Mouse (Mus musculus) CH12.LX (cell line): ENCODE results near the gene Atp6v1g2. TPM values are rescaled to one million over a fixed set of nuclear protein-coding genes. Genes with fewer than 3 reads are reported as not detected.
A peak's percentile ranks its signal among the peaks of the same experiment; 100 is the strongest.

Source experiments
- DNase-seq: peaks from one replicate; pipeline ENCODE4 v3.0.0-alpha.2; 2013; ENCODE audit errors: extremely low read depth
- H3K27ac ChIP-seq: 2 replicates; pipeline ENCODE4 v1.5.1; 2012; ENCODE audit warnings: low read depth, mild to moderate bottlenecking, control low read depth, moderate library complexity; ENCODE audit not compliant: insufficient read depth
- H3K27me3 ChIP-seq: replicated peaks from 2 replicates; pipeline ENCODE3; 2012; ENCODE audit warnings: inconsistent platforms
- H3K36me3 ChIP-seq, 2 experiments: replicated peaks in 1 of 2; 2 replicates each; pipeline versions ENCODE3 to v1.6.1; 2012; ENCODE audit warnings: inconsistent platforms in 1 of 2, low read length in 1 of 2, mild to moderate bottlenecking in 1 of 2, mixed read lengths in 1 of 2, moderate library complexity in 1 of 2; ENCODE audit not compliant: control insufficient read depth in 1 of 2, insufficient read depth in 1 of 2
- H3K4me1 ChIP-seq, 2 experiments: 2 replicates each; pipeline ENCODE4 v1.6.1; 2012; ENCODE audit warnings: inconsistent platforms in 1 of 2, moderate library complexity in 1 of 2; ENCODE audit not compliant: insufficient read depth in 2 of 2, control insufficient read depth in 1 of 2
- H3K4me2 ChIP-seq: 2 replicates; pipeline ENCODE4 v1.6.1; 2012; ENCODE audit warnings: low read depth, mild to moderate bottlenecking, control low read depth; ENCODE audit not compliant: poor library complexity, insufficient read depth, severe bottlenecking
- H3K4me3 ChIP-seq, 3 experiments: fragments of 150-350 bp in 1 of 3; sonication (generic) in 1 of 3; replicated peaks in 1 of 3; 2 replicates each; pipeline versions ENCODE3 to v1.5.1; 2011 to 2012; ENCODE audit warnings: low read depth in 2 of 3, low read length in 2 of 3, mild to moderate bottlenecking in 2 of 3, moderate library complexity in 2 of 3, control low read depth in 1 of 3, improper control_type of control experiment in 1 of 3, inconsistent platforms in 1 of 3, mixed read lengths in 1 of 3; ENCODE audit not compliant: poor library complexity in 1 of 3
- H3K79me2 ChIP-seq: replicated peaks from 2 replicates; pipeline ENCODE4 v1.6.1; 2012; ENCODE audit warnings: mild to moderate bottlenecking, moderate library complexity; ENCODE audit not compliant: control insufficient read depth, poor library complexity, insufficient read depth, severe bottlenecking; ENCODE audit errors: extremely low read depth
- H3K9ac ChIP-seq: 2 replicates; pipeline ENCODE4 v1.6.1; 2012; ENCODE audit warnings: low read depth, mild to moderate bottlenecking, control low read depth, moderate library complexity; ENCODE audit not compliant: insufficient read depth
- H3K9me3 ChIP-seq: replicated peaks from 2 replicates; pipeline ENCODE3; 2012; ENCODE audit warnings: low read length, inconsistent platforms, mixed read lengths
- CHD1 ChIP-seq: IDR thresholded peaks from 2 replicates; pipeline ENCODE4 v1.6.1; 2012; ENCODE audit warnings: low read depth, low read length, improper control_type of control experiment, inconsistent platforms
- CHD2 ChIP-seq: IDR thresholded peaks from 2 replicates; pipeline ENCODE4 v1.6.1; 2011; ENCODE audit warnings: low read length, improper control_type of control experiment
- CTCF ChIP-seq, 2 experiments: IDR thresholded peaks in 1 of 2; conservative IDR thresholded peaks in 1 of 2; 2 replicates each; pipeline ENCODE4 v1.5.1; 2011 to 2012; ENCODE audit warnings: low read depth in 2 of 2, low read length in 2 of 2, improper control_type of control experiment in 1 of 2, inconsistent platforms in 1 of 2, mild to moderate bottlenecking in 1 of 2, moderate library complexity in 1 of 2
- E2F4 ChIP-seq: IDR thresholded peaks from 2 replicates; pipeline ENCODE4 v1.6.1; 2011; ENCODE audit warnings: low read depth, low read length, improper control_type of control experiment; ENCODE audit not compliant: insufficient replicate concordance
- ELF1 ChIP-seq: IDR thresholded peaks from 2 replicates; pipeline ENCODE4 v1.6.1; 2014; ENCODE audit warnings: low read depth, mild to moderate bottlenecking, inconsistent platforms, low read length, improper control_type of control experiment
- EP300 ChIP-seq: IDR thresholded peaks from 2 replicates; pipeline ENCODE4 v1.6.1; 2011; ENCODE audit warnings: low read length, improper control_type of control experiment
- ETS1 ChIP-seq: conservative IDR thresholded peaks from 2 replicates; pipeline ENCODE4 v1.6.1; 2012; ENCODE audit warnings: low read depth, mild to moderate bottlenecking, inconsistent platforms, low read length, improper control_type of control experiment, moderate library complexity
- GABPA ChIP-seq: IDR thresholded peaks from 2 replicates; pipeline ENCODE4 v1.6.1; 2012; ENCODE audit warnings: low read depth, low read length, improper control_type of control experiment, inconsistent platforms; ENCODE audit not compliant: insufficient replicate concordance
- JUN ChIP-seq: IDR thresholded peaks from 2 replicates; pipeline ENCODE4 v1.6.1; 2011; ENCODE audit warnings: low read depth, mild to moderate bottlenecking, low read length, improper control_type of control experiment, moderate library complexity; ENCODE audit not compliant: insufficient read depth
- JUND ChIP-seq: conservative IDR thresholded peaks from 2 replicates; pipeline ENCODE4 v1.6.1; 2011; ENCODE audit warnings: low read depth, low read length, improper control_type of control experiment
- MAFK ChIP-seq: IDR thresholded peaks from 2 replicates; pipeline ENCODE4 v1.6.1; 2011; ENCODE audit warnings: low read length, improper control_type of control experiment; ENCODE audit not compliant: insufficient replicate concordance
- MAX ChIP-seq: IDR thresholded peaks from 2 replicates; pipeline ENCODE4 v1.6.1; 2011; ENCODE audit warnings: low read length, improper control_type of control experiment
- MAZ ChIP-seq: IDR thresholded peaks from 2 replicates; pipeline ENCODE4 v1.6.1; 2012; ENCODE audit warnings: low read depth, mild to moderate bottlenecking, inconsistent platforms, low read length, improper control_type of control experiment, moderate library complexity
- MEF2A ChIP-seq: IDR thresholded peaks from 2 replicates; pipeline ENCODE4 v1.6.1; 2014; ENCODE audit warnings: low read depth, mild to moderate bottlenecking, inconsistent platforms, low read length, improper control_type of control experiment, borderline replicate concordance
- NELFE ChIP-seq: IDR thresholded peaks from 2 replicates; pipeline ENCODE4 v1.6.1; 2011; ENCODE audit warnings: low read depth, low read length, improper control_type of control experiment
- NRF1 ChIP-seq: IDR thresholded peaks from 2 replicates; pipeline ENCODE4 v1.6.1; 2014; ENCODE audit warnings: low read depth, mild to moderate bottlenecking, inconsistent platforms, low read length, improper control_type of control experiment, moderate library complexity
- PAX5 ChIP-seq: IDR thresholded peaks from 2 replicates; pipeline ENCODE4 v1.6.1; 2012; ENCODE audit warnings: low read length, inconsistent platforms, mixed read lengths
- POLR2A ChIP-seq: IDR thresholded peaks from 2 replicates; pipeline ENCODE4 v1.6.1; 2011; ENCODE audit warnings: low read depth, mild to moderate bottlenecking, improper control_type of control experiment, low read length
- RAD21 ChIP-seq: IDR thresholded peaks from 2 replicates; pipeline ENCODE4 v1.6.1; 2011; ENCODE audit warnings: low read depth, mild to moderate bottlenecking, low read length, improper control_type of control experiment, moderate library complexity
- RCOR1 ChIP-seq: conservative IDR thresholded peaks from 2 replicates; pipeline ENCODE4 v1.6.1; 2012; ENCODE audit warnings: low read depth, mild to moderate bottlenecking, inconsistent platforms, low read length, improper control_type of control experiment
- SMC3 ChIP-seq: IDR thresholded peaks from 2 replicates; pipeline ENCODE4 v1.6.1; 2011; ENCODE audit warnings: low read depth, low read length, improper control_type of control experiment
- TBP ChIP-seq: conservative IDR thresholded peaks from 2 replicates; pipeline ENCODE4 v1.6.1; 2011; ENCODE audit warnings: low read depth, low read length, improper control_type of control experiment
- TCF12 ChIP-seq: IDR thresholded peaks from 2 replicates; pipeline ENCODE4 v1.6.1; 2014; ENCODE audit warnings: low read depth, mild to moderate bottlenecking, inconsistent platforms, low read length, improper control_type of control experiment
- UBTF ChIP-seq: IDR thresholded peaks from 2 replicates; pipeline ENCODE4 v1.6.1; 2012; ENCODE audit warnings: low read depth, mild to moderate bottlenecking, inconsistent platforms, low read length, improper control_type of control experiment, moderate library complexity
- USF1 ChIP-seq: IDR thresholded peaks from 2 replicates; pipeline ENCODE4 v1.6.1; 2014; ENCODE audit warnings: low read depth, mild to moderate bottlenecking, inconsistent platforms, low read length, improper control_type of control experiment
- USF2 ChIP-seq: conservative IDR thresholded peaks from 2 replicates; pipeline ENCODE4 v1.6.1; 2011; ENCODE audit warnings: low read depth, low read length, improper control_type of control experiment
- ZKSCAN1 ChIP-seq: IDR thresholded peaks from 2 replicates; pipeline ENCODE4 v1.6.1; 2012; ENCODE audit warnings: low read depth, inconsistent platforms, low read length, improper control_type of control experiment, borderline replicate concordance
- ZMIZ1 ChIP-seq: IDR thresholded peaks from 2 replicates; pipeline ENCODE4 v1.6.1; 2012; ENCODE audit warnings: low read depth, mild to moderate bottlenecking, inconsistent platforms, low read length, improper control_type of control experiment
- dilution Hi-C: fragments of 300-500 bp; cut with MboI; formaldehyde crosslinking; loops from 2 replicates; pipeline ENCODE4 v1.14.3; 2020; ENCODE audit warnings: low sequenced_read_pairs; ENCODE audit not compliant: extremely low pct_unique_long_range_greater_than_20kb, extremely low pct_ligation_motif_present
- in situ Hi-C: fragments of 300-500 bp; cut with MboI; formaldehyde crosslinking; loops from 3 replicates; pipeline ENCODE4 v1.14.3; 2019; ENCODE audit warnings: low sequenced_read_pairs, low pct_ligation_motif_present, low pct_unique_long_range_greater_than_20kb, mixed read lengths
- polyA plus RNA-seq: library from polyadenylated mRNA; unstranded; fragments of >175 nt; gene quantifications from 2 replicates; pipeline ENCODE4 v1.2.1, GENCODE M21; 2012; ENCODE audit warnings: low read depth; ENCODE audit not compliant: insufficient read length
- total RNA-seq, 2 experiments: library from RNA; depleted of rRNA; stranded (reverse); fragments of 300-350 nt in 1 of 2; fragments of >200 nt in 1 of 2; gene quantifications; 2 replicates each; pipeline ENCODE4 v1.2.3; 2012 to 2014

Atp6v1g2 gene
- total and polyA plus RNA-seq, 3 experiments = 0.23 to 1.4 (median 0.76) TPM

DNA sequence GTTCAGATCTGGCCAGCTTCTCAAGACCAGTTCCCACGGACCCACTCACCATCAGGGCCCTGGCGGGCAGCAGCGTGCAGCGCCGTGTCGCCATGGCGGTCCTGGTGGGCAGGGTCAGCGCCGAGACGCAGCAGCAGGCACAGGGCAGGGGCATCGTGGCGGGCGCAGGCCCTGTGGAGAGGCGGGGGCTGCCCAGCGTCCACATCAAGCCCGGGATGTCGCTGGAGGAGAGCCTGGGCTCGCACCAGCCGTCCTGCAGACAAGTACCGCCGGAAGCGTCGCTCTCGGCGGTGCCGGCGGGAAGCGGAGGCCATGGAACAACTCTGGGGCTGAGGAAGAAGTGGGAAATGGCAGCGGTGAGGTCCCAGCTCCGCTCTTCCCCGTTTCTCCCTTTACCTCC lies 1.4 kb downstream of the Atp6v1g2 start:
- Histone ChIP-seq H3K27me3 (no peaks in the 10 kb centered on the region), H3K27ac (peak overlapping the region; percentile 95), H3K4me3 (peak overlapping the region; percentile 67 to 100 (median 86)), H3K79me2 (peaks cover 29% of the 10 kb centered on the region), H3K9ac (peak overlapping the region; percentile 99), H3K36me3 (peaks cover 11 to 42% of the 10 kb centered on the region in 2 experiments), H3K4me2 (peak overlapping the region; percentile 57; the same call in 1 of the 2 replicates), H3K4me1 (peaks cover 14 to 51% of the 10 kb centered on the region in 2 experiments), H3K9me3 (no peaks in the 10 kb centered on the region)
- no peak for DNase-seq
- in situ Hi-C loops (loop anchor here (5.0 to 10.0 kb wide), 3 partner anchors 63 to 220 kb away; partner anchors contain the start of genes Ly6g5b and Vwa7), dilution Hi-C loops (no loop called here)
- TF ChIP-seq MEF2A = no peak
- no peak for TF ChIP-seq ZKSCAN1
- 0 out of 2 replicates have a peak, but pooled peaks have one; percentile 15 for TF ChIP-seq TCF12
- no peak for TF ChIP-seq GABPA
- no peak for TF ChIP-seq POLR2A
- TF ChIP-seq UBTF = 0 out of 2 replicates have a peak, but pooled peaks have one; percentile 64

DNA sequence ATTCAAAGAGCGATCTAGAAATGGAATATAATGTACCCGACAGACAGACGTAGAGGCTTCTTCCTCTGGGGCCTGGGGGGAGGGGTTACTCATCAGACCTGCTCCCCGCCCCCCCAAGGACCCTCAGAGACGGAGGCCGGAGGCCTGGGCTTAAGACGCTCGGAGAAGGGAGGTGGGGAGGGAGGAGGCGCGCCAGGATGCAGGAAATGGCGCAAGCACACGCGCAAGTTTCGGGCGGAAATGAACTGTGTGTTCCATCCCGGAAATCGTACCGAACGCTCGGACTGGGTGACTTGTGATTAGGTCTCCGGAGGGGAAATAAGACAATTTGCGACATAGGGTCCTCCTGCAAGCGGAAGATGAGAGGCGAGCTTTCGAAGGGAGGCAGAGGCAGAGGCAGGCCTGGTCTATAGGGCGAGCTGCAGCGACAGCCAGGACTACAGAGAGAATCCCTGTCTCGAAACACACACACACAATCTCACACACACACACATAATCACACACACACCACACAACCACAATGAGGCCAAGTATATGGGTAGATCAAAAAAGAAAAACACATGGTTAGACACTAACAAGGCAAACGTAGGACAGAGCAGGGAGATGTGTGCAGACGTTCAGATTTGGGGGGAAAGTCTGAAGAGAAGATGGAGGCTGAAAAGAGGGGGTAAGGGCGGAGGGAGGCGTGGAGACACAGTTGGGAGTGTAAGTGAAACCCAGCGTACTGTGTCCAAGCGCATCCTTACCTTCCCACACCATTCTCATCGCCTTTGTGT lies 2.3 kb downstream of the Atp6v1g2 start, which contains the start of gene Nfkbil1:
TSS of gene Nfkbil1 (minus strand) at position 179 of the 776 bp plus-strand sequence.
- H3K36me3 ChIP-seq = peaks cover 5 to 35% of the 10 kb centered on the region in 2 experiments
- dilution Hi-C loops = no loop called here
- TF ChIP-seq ZMIZ1 (peak; percentile 75), RAD21 (no peak), GABPA (peak; percentile 17; the same call in 1 of the 2 replicates), E2F4 (peak; percentile 46; the same call in 1 of the 2 replicates), ZKSCAN1 (no peak; the same call in 1 of the 2 replicates), JUN (peak; percentile 7; the same call in 1 of the 2 replicates), UBTF (peak; percentile 86; the same call in 1 of the 2 replicates), MAZ (peak; percentile 97), MAX (peak; percentile 84), NELFE (peak; percentile 65; the same call in 1 of the 2 replicates), MAFK (no peak), MEF2A (peak; percentile 77; the same call in 1 of the 2 replicates), TBP (peak; percentile 92), SMC3 (peak; percentile 26), CTCF (conservative IDR thresholded peaks at IDR 0.05 in 1 of 2, IDR thresholded peaks at IDR 0.05 in 1 of 2; ENCODE audit: low read depth in 2 of 2, low read length in 2 of 2) (no peak), USF2 (no peak), RCOR1 (no peak; the same call in 1 of the 2 replicates), ELF1 (peak; percentile 97), CHD2 (peak; percentile 90), CHD1 (peak; percentile 88; the same call in 1 of the 2 replicates), USF1 (no peak), EP300 (no peak), ETS1 (peak; percentile 3), NRF1 (peak; percentile 71), JUND (0 out of 2 replicates have a peak, but pooled peaks have one; percentile 33), POLR2A (peak; percentile 72), PAX5 (no peak)

More for the DNA sequence above, 2.3 kb downstream of the Atp6v1g2 start, which contains the start of gene Nfkbil1:
- H3K4me2 ChIP-seq = peak within 1 kb of the TSS; percentile 57; the same call in 1 of the 2 replicates
- peaks cover 24% of the 10 kb centered on the region for H3K79me2 ChIP-seq
- no peaks in the 10 kb centered on the region for H3K27me3 ChIP-seq
- no peaks in the 10 kb centered on the region for H3K9me3 ChIP-seq
- H3K4me1 ChIP-seq = peaks cover 14 to 53% of the 10 kb centered on the region in 2 experiments
- H3K9ac ChIP-seq = peak within 1 kb of the TSS; percentile 99
- H3K4me3 ChIP-seq = peak within 1 kb of the TSS; percentile 67 to 100 (median 86)
- peak within 1 kb of the TSS; percentile 96 for H3K27ac ChIP-seq
- in situ Hi-C loops = loop anchor here (10.0 kb wide), 1 partner anchor 221 kb away; the partner anchor contains the start of gene Vwa7
- DNase-seq = peak; percentile 99
